In genomic region chr9:41515192-41515591, GRCm38 (mm10) we compare ENCODE assay signal across 12 mouse cellular contexts.
DNase-seq lines count a peak whose midpoint lies in the region; ATAC-seq and TF ChIP-seq lines count a peak whose summit lies in the region.
"Had no signal": no experiment of that assay in that cellular context is flagged by ENCODE, and none has a peak within 500 bp of the region (broad histone marks: within the 10 kb centered on the region; RNA-seq: fewer than 3 reads in every experiment).

No protein-coding gene starts in this region.

- H3K4me3 ChIP-seq in kidney, postnatal 0 days (replicated peaks; ENCODE audit: low read depth, low read length), result no peak overlapping the region
- no peak overlapping the region for H3K4me3 ChIP-seq in kidney, embryonic 16.5 days (ENCODE audit: low read length)
- H3K4me3 ChIP-seq in gastrocnemius, adult 2 months, result no peak overlapping the region
- H3K4me3 ChIP-seq in myocyte, result no peak overlapping the region
- H3K4me3 ChIP-seq: erythroblast, embryonic 14.5 days; midbrain, embryonic 10.5 days had no signal

- H3K27ac ChIP-seq in kidney, postnatal 0 days, result no peak overlapping the region
- no peak overlapping the region for H3K27ac ChIP-seq in kidney, embryonic 16.5 days (ENCODE audit: low read length)
- H3K27ac ChIP-seq in gastrocnemius, adult 2 months, result peak overlapping the region; percentile 38; the same call in 1 of the 2 replicates
- H3K27ac ChIP-seq: midbrain, embryonic 10.5 days had no signal

- no peaks in the 10 kb centered on the region for H3K9me3 ChIP-seq in kidney, postnatal 0 days (replicated peaks; ENCODE audit: low read length)
- no peaks in the 10 kb centered on the region for H3K9me3 ChIP-seq in kidney, embryonic 16.5 days (ENCODE audit: low read length)
- H3K9me3 ChIP-seq: midbrain, embryonic 10.5 days had no signal

- no peak for TF ChIP-seq POLR2A in myocyte (IDR thresholded peaks at IDR 0.05; ENCODE audit: insufficient read length, low read depth)

- no peak overlapping the region for H3ac ChIP-seq in myocyte (ENCODE audit: control insufficient read depth, insufficient read length)

- no peaks in the 10 kb centered on the region for H3K27me3 ChIP-seq in kidney, postnatal 0 days (ENCODE audit: insufficient read depth, low read length)
- H3K27me3 ChIP-seq in kidney, embryonic 16.5 days (ENCODE audit: insufficient read depth, low read length), result no peaks in the 10 kb centered on the region
- no peaks in the 10 kb centered on the region for H3K27me3 ChIP-seq in myocyte (ENCODE audit: control insufficient read depth, insufficient read depth, insufficient read length)

- ATAC-seq in kidney, postnatal 0 days (replicated peaks; ENCODE audit: low FRiP score, low read depth), result no peak
- ATAC-seq in kidney, embryonic 16.5 days (ENCODE audit: low FRiP score, low TSS enrichment), result no peak

- DNase-seq in kidney, postnatal 0 days (ENCODE audit: low spot score), result peak; percentile 12
- DNase-seq in NIH3T3 (ENCODE audit: low read depth), result peak; percentile 93
- DNase-seq in gastrocnemius, adult 2 months, result peak; percentile 68
- no peak for DNase-seq in right cerebral cortex, postnatal 10 days (ENCODE audit: low spot score in 2 of 2)
- DNase-seq in thymus, postnatal 4 days, result no peak
- DNase-seq: cerebellum, adult 8-10 months; right cerebral cortex, postnatal 25 days had no signal

- peaks cover 10% of the 10 kb centered on the region for H3K79me2 ChIP-seq in myocyte (ENCODE audit: control insufficient read depth, insufficient read depth)

- no peak overlapping the region for H3K4me2 ChIP-seq in kidney, postnatal 0 days (ENCODE audit: low read length)
- no peak overlapping the region for H3K4me2 ChIP-seq in kidney, embryonic 16.5 days (replicated peaks; ENCODE audit: low read depth, low read length)
- H3K4me2 ChIP-seq in myocyte (ENCODE audit: low read depth), result peak overlapping the region; percentile 31
- H3K4me2 ChIP-seq: liver, embryonic 11.5 days had no signal

- H3K4me1 ChIP-seq in kidney, postnatal 0 days (replicated peaks; ENCODE audit: insufficient read depth, low read length), result no peaks in the 10 kb centered on the region
- no peaks in the 10 kb centered on the region for H3K4me1 ChIP-seq in kidney, embryonic 16.5 days (ENCODE audit: insufficient read depth, low read length)
- H3K4me1 ChIP-seq: midbrain, embryonic 10.5 days had no signal

- H3K36me3 ChIP-seq in kidney, postnatal 0 days (ENCODE audit: insufficient read depth, low read length), result no peaks in the 10 kb centered on the region
- H3K36me3 ChIP-seq in kidney, embryonic 16.5 days (ENCODE audit: insufficient read depth, low read length), result no peaks in the 10 kb centered on the region
- H3K36me3 ChIP-seq in myocyte (ENCODE audit: control insufficient read depth, insufficient read depth), result no peaks in the 10 kb centered on the region

- H3K9ac ChIP-seq in kidney, postnatal 0 days (ENCODE audit: low read depth, low read length), result no peak overlapping the region
- no peak overlapping the region for H3K9ac ChIP-seq in kidney, embryonic 16.5 days (replicated peaks; ENCODE audit: low read length)

- no peak for TF ChIP-seq CTCF in kidney, postnatal 0 days (IDR thresholded peaks at IDR 0.05; ENCODE audit: low read depth)
- TF ChIP-seq CTCF in gastrocnemius, adult 2 months (IDR thresholded peaks at IDR 0.05), result no peak

- intact Hi-C loops in gastrocnemius, adult 2 months (cut with DNase I), result no loop called here

TF ChIP-seq in myocyte, 11 proteins besides CTCF, POLR2A, EP300 and RAD21:
- TF ChIP-seq REST (IDR thresholded peaks at IDR 0.05; ENCODE audit: insufficient read depth, insufficient read length), result no peak
- TF ChIP-seq CEBPB (IDR thresholded peaks at IDR 0.05; ENCODE audit: insufficient read depth, poor library complexity, severe bottlenecking), result peak; percentile 94

Comparison
In these comparisons a context has a peak if more than half of its experiments do, and no peak if none do; other contexts are left out.
1. DNase-seq: peak in kidney, postnatal 0 days (single experiment), NIH3T3 (single experiment) and gastrocnemius, adult 2 months (single experiment); none in right cerebral cortex, postnatal 10 days (0 of 2) and thymus, postnatal 4 days (single experiment).